Mouse (Mus musculus): ENCODE measurements around the gene Rbbp6. TPM values are rescaled to one million over a fixed set of nuclear protein-coding genes. Genes with fewer than 3 reads are reported as not detected.

The Rbbp6 gene
- polyA plus RNA-seq, 1 experiment from 2014 or later: 24.9 TPM

DNA sequence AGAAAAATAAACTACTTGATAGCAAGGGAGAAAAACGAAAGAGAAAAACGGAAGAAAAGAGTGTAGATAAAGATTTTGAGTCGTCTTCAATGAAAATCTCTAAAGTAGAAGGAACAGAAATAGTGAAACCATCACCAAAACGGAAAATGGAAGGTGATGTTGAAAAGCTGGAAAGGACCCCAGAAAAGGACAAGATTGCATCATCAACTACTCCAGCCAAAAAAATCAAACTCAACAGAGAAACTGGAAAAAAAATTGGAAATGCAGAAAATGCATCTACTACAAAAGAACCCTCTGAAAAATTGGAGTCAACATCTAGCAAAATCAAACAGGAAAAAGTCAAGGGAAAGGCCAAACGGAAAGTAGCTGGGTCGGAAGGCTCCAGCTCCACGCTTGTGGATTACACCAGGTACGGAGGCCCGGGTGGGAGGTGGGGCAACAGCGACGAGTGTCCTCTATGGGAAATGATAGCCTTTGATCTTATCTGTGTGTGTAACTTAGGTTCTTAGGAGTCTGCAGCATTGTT is 34.4 kb downstream of the Rbbp6 start:
- Histone ChIP-seq H3K4me1 (no peaks in the 10 kb centered on the region), H3K4me3 (no peak overlapping the region), H3K36me3 (peaks cover 99% of the 10 kb centered on the region), H3K27ac (replicated peaks) (no peak overlapping the region), H3K9me3 (replicated peaks) (no peaks in the 10 kb centered on the region), H3K27me3 (ENCODE audit: low read depth, poor library complexity, severe bottlenecking) (no peaks in the 10 kb centered on the region)
- WGBS: 93% methylated on average over 11 of the region's 11 CpGs
- DNase-seq (ENCODE audit: low spot score): no peak

DNA sequence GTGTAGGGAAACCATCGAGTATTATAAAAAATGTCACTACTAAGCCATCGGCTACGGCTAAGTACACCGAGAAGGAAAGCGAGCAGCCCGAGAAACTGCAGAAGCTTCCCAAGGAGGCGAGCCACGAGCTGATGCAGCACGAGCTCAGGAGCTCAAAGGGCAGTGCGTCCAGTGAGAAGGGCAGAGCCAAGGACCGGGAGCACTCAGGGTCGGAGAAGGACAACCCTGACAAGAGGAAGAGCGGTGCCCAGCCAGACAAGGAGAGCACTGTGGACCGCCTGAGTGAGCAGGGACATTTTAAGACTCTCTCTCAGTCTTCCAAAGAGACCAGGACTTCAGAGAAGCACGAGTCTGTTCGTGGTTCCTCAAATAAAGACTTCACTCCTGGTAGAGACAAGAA is 35.3 kb downstream of the Rbbp6 start:
- no peaks in the 10 kb centered on the region for H3K9me3 ChIP-seq (replicated peaks)
- no peak overlapping the region for H3K27ac ChIP-seq (replicated peaks)
- no peaks in the 10 kb centered on the region for H3K4me1 ChIP-seq
- WGBS: 97% methylated on average over 16 of the region's 16 CpGs
- no peak overlapping the region for H3K4me3 ChIP-seq
- no peaks in the 10 kb centered on the region for H3K27me3 ChIP-seq (ENCODE audit: low read depth, poor library complexity, severe bottlenecking)
- peaks cover 93% of the 10 kb centered on the region for H3K36me3 ChIP-seq
- DNase-seq (ENCODE audit: low spot score): no peak

DNA sequence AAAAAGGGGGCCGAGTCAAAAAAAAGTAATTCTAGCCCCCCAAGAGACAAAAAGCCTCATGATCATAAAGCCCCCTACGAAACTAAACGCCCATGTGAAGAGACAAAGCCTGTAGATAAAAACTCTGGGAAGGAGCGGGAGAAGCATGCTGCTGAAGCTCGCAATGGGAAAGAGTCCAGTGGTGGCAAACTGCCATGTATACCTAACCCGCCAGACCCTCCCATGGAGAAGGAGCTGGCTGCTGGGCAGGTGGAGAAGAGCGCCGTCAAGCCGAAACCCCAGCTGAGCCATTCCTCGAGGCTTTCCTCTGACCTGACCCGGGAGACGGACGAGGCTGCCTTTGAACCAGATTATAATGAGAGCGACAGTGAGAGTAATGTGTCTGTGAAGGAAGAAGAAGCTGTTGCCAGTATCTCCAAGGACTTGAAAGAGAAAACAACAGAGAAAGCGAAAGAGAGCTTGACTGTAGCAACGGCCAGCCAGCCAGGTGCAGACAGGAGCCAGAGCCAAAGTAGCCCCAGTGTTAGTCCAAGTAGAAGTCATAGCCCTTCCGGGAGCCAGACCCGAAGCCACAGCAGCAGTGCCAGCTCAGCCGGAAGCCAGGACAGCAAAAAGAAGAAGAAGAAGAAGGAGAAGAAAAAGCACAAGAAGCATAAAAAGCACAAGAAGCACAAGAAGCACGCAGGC is 36.0 kb downstream of the Rbbp6 start:
- H3K36me3 ChIP-seq: peaks cover 86% of the 10 kb centered on the region
- 93% methylated on average over 20 of the region's 20 CpGs for WGBS
- DNase-seq (ENCODE audit: low spot score): no peak

DNA sequence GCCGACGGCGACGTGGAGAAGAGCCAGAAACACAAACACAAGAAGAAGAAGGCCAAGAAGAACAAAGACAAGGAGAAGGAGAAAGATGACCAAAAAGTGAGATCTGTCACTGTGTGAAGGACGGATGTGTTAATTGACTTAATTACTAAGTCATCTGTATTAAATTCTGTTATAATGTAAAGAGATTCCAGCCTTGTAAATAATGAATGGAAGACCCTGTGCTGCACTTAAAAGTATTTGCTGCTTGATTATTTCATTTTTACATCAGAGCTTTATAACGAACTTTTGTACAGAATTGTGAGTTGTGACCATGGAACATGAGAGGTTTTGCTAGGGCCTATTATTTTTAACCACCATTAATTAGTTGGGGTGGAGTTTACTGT is 36.5 kb downstream of the Rbbp6 start:
- WGBS: 93% methylated on average over 6 of the region's 6 CpGs
- peaks cover 80% of the 10 kb centered on the region for H3K36me3 ChIP-seq
- no peaks in the 10 kb centered on the region for H3K9me3 ChIP-seq (replicated peaks)
- H3K27ac ChIP-seq (replicated peaks): no peak overlapping the region
- no peaks in the 10 kb centered on the region for H3K27me3 ChIP-seq (ENCODE audit: low read depth, poor library complexity, severe bottlenecking)
- H3K4me1 ChIP-seq: no peaks in the 10 kb centered on the region
- no peak overlapping the region for H3K4me3 ChIP-seq
- no peak for DNase-seq (ENCODE audit: low spot score)

More for the DNA sequence above, 36.0 kb downstream of the Rbbp6 start:
- Histone ChIP-seq H3K4me3 (no peak overlapping the region), H3K27me3 (ENCODE audit: low read depth, poor library complexity, severe bottlenecking) (no peaks in the 10 kb centered on the region), H3K27ac (replicated peaks) (no peak overlapping the region), H3K4me1 (no peaks in the 10 kb centered on the region), H3K9me3 (replicated peaks) (no peaks in the 10 kb centered on the region)

DNA sequence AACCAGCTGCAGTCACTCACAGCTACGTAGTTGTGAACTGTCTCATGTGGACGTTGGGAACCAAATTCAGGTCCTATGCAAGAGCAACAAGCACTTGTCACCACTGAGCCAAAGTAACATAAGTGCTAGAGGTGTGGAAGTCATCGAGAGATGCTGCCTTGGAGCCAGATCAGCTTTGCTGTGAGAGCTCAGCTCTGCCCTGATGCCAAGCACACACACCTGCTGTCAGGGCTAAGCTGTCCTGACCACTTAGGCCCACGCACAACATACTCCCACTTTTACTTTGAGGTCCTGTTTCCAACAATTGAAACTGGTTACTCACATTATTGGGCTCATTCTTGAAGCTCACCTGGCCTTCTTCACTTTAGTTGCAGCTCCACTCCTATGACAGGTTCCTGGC is 37.7 kb downstream of the Rbbp6 start:
- Histone ChIP-seq H3K36me3 (peaks cover 68% of the 10 kb centered on the region), H3K4me3 (no peak overlapping the region), H3K9me3 (replicated peaks) (no peaks in the 10 kb centered on the region), H3K4me1 (no peaks in the 10 kb centered on the region), H3K27ac (replicated peaks) (no peak overlapping the region), H3K27me3 (ENCODE audit: low read depth, poor library complexity, severe bottlenecking) (no peaks in the 10 kb centered on the region)
- no peak for DNase-seq (ENCODE audit: low spot score)
- 91% methylated on average over 4 of the region's 4 CpGs for WGBS

DNA sequence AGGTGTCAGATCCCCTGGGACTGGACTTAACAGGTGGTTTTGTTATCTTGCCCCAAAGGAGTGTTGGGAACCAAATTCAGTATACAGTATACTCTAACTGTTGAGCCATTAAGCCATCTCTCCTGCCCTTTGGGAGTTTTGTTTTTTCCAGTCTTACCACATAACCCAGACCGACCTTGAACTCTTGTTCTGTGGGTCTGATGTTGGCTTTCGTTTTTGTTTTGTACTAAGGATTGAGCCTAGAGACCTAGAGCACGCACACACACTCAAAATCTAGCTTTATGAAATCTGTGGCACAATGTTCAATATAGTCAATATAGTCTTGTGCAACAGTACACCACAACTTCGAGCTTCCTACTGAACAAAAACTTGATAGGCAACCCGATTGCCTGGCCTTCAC is 39.0 kb downstream of the Rbbp6 start:
- no peaks in the 10 kb centered on the region for H3K27me3 ChIP-seq (ENCODE audit: low read depth, poor library complexity, severe bottlenecking)
- H3K27ac ChIP-seq (replicated peaks): no peak overlapping the region
- H3K4me1 ChIP-seq: no peaks in the 10 kb centered on the region
- H3K9me3 ChIP-seq (replicated peaks): no peaks in the 10 kb centered on the region
- H3K4me3 ChIP-seq: no peak overlapping the region
- no peak for DNase-seq (ENCODE audit: low spot score)
- H3K36me3 ChIP-seq: peaks cover 56% of the 10 kb centered on the region
- WGBS: 96% methylated on average over 5 of the region's 5 CpGs

DNA sequence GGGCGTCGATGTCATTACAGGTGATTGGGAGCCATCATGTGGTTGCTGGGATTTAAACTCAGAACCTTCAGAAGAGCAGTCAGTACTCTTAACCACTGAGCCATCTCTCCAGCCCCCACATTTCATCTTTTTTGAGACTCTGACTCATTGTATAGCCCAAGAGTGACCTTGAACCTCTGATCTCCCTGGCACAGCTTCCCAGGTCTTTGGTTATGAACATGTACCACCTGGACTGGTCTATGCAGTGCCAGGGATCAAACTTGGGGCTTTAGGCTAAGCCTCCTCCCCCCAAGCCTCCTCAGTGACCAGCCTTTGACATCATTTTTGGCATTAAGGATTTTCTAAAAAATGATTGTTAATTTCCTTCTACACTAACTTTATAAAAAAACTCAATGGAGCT is 40.8 kb downstream of the Rbbp6 start:
- no peak overlapping the region for H3K4me3 ChIP-seq
- no peaks in the 10 kb centered on the region for H3K9me3 ChIP-seq (replicated peaks)
- peaks cover 38% of the 10 kb centered on the region for H3K36me3 ChIP-seq
- no peak for DNase-seq (ENCODE audit: low spot score)
- no peaks in the 10 kb centered on the region for H3K27me3 ChIP-seq (ENCODE audit: low read depth, poor library complexity, severe bottlenecking)
- no peaks in the 10 kb centered on the region for H3K4me1 ChIP-seq
- 73% methylated on average over 2 of the region's 2 CpGs for WGBS
- no peak overlapping the region for H3K27ac ChIP-seq (replicated peaks)

DNA sequence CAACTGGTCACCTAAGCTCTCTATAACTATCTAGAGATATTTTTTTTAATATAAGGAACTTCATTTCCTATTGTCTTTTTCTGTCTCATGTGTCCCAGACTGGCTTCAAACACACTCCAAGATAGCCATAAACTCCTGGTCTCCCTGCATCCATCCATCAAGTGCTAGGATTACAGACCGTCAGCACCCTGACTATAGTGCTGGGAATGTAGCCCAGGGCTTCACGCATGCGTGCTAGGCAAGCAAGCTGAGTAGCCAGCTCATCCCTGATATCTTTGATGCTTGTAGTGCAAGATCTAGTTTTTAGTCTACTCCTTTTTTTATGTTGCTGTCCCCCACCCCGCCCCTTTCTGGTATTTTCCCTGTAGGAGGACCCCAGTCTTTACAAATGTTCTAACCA is 42.3 kb downstream of the Rbbp6 start:
- H3K9me3 ChIP-seq (replicated peaks): no peaks in the 10 kb centered on the region
- H3K4me3 ChIP-seq: no peak overlapping the region
- H3K27me3 ChIP-seq (ENCODE audit: low read depth, poor library complexity, severe bottlenecking): no peaks in the 10 kb centered on the region
- H3K4me1 ChIP-seq: no peaks in the 10 kb centered on the region
- no peak for DNase-seq (ENCODE audit: low spot score)
- H3K27ac ChIP-seq (replicated peaks): no peak overlapping the region
- WGBS: 86% methylated on average over 4 of the region's 4 CpGs
- peaks cover 23% of the 10 kb centered on the region for H3K36me3 ChIP-seq

DNA sequence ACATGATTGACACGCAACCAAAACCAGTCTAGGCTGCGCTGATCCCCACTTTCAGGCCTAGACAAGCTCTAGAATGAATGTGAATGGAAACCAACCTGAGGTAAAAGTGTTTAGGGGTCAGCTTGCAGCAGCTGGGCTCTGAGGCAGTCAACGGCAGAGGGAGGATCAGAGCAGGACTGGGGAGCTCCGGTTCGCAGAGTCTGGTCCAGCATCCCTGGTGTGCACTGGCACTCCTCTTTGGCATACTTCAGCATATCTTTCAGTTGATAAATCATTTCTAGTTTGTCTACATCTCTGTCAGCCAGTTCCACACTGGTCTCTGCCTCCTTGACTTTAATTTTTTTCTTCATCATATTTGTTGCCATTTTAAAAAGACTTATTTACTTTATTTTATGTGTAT is 48.0 kb downstream of the Rbbp6 start:
- 91% methylated on average over 5 of the region's 5 CpGs for WGBS
- no peak for DNase-seq (ENCODE audit: low spot score)
- Histone ChIP-seq H3K27ac (replicated peaks) (no peak overlapping the region), H3K4me1 (no peaks in the 10 kb centered on the region), H3K27me3 (ENCODE audit: low read depth, poor library complexity, severe bottlenecking) (no peaks in the 10 kb centered on the region), H3K4me3 (no peak overlapping the region), H3K9me3 (replicated peaks) (0 out of 2 replicates have a peak, but pooled peaks cover 5% of the 10 kb centered on the region), H3K36me3 (no peaks in the 10 kb centered on the region)

DNA sequence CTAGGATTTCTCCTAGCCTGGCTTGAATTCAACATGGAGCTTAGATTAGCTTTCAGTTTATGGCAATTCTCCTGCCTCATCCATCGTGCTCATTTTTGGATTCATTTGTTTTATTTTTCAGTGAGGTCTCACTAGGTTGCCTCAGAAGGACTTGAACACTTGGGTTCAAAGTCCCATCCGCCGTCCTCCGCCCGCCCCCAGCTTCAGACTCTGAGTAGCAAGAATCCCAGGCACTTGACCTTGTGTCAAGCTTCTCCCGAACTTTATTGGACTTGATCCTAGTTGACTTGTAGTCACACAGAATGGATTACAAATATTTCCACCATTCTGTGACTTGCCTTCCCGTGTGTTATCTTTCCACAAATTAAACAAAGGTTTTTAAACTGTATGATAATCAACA is 49.2 kb downstream of the Rbbp6 start:
- no peaks in the 10 kb centered on the region for H3K27me3 ChIP-seq (ENCODE audit: low read depth, poor library complexity, severe bottlenecking)
- 0 out of 2 replicates have a peak, but pooled peaks cover 5% of the 10 kb centered on the region for H3K9me3 ChIP-seq (replicated peaks)
- H3K4me1 ChIP-seq: no peaks in the 10 kb centered on the region
- no peak overlapping the region for H3K4me3 ChIP-seq
- H3K27ac ChIP-seq (replicated peaks): no peak overlapping the region
- no peak for DNase-seq (ENCODE audit: low spot score)
- H3K36me3 ChIP-seq: no peaks in the 10 kb centered on the region
- 92% methylated on average over 7 of the region's 7 CpGs for WGBS

DNA sequence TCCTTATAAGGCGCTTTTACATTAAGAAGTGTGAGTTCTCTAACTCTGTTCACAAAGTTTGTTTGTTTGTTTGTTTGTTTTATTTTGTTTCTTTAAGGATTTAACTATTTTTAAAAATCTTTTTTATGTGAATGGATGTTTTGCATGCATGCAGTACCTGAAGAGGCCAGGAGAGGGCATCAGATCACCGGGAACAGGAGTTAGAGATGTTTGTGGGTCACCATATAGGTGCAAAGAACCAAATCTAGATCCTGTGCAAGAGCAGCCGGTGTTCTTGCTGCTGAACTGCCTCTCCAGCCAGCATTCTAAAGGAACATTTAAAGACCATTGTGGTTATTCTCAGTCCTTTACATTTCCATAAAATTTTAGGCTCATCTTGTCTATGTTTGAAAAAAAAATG is 52.1 kb downstream of the Rbbp6 start:
- H3K4me3 ChIP-seq: no peak overlapping the region
- peaks cover 5% of the 10 kb centered on the region; the same call in 1 of the 2 replicates for H3K9me3 ChIP-seq (replicated peaks)
- no peaks in the 10 kb centered on the region for H3K27me3 ChIP-seq (ENCODE audit: low read depth, poor library complexity, severe bottlenecking)
- 30% methylated on average over 3 of the region's 3 CpGs for WGBS
- H3K27ac ChIP-seq (replicated peaks): no peak overlapping the region
- peak; percentile 43 for DNase-seq (ENCODE audit: low spot score)
- H3K36me3 ChIP-seq: no peaks in the 10 kb centered on the region
- no peaks in the 10 kb centered on the region for H3K4me1 ChIP-seq

DNA sequence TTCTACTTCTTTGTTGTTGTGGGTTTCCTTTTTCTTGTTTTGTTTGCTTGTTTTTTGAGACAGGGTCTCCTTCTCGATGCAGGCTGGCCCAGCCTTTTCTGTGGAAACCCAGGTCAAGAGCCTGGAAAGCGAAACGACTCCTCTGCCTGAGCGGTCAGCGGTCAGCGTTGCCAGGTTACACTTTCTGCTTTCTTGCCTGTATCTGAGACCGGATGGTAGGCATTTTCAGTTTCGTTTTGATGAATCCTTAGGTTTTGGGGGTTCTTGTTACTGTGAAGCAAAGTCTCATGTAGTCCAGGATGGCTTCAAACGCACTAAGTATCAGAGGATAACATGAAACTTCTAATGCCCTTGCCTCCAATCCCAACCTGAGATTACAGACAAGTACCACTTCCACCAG is 59.6 kb downstream of the Rbbp6 start:
- Histone ChIP-seq H3K36me3 (no peaks in the 10 kb centered on the region), H3K27ac (replicated peaks) (no peak overlapping the region), H3K27me3 (ENCODE audit: low read depth, poor library complexity, severe bottlenecking) (peaks cover 5% of the 10 kb centered on the region), H3K9me3 (replicated peaks) (peaks cover 4% of the 10 kb centered on the region; the same call in 1 of the 2 replicates), H3K4me3 (no peak overlapping the region), H3K4me1 (peaks cover 3% of the 10 kb centered on the region)
- no peak for DNase-seq (ENCODE audit: low spot score)
- 69% methylated on average over 9 of the region's 9 CpGs for WGBS

DNA sequence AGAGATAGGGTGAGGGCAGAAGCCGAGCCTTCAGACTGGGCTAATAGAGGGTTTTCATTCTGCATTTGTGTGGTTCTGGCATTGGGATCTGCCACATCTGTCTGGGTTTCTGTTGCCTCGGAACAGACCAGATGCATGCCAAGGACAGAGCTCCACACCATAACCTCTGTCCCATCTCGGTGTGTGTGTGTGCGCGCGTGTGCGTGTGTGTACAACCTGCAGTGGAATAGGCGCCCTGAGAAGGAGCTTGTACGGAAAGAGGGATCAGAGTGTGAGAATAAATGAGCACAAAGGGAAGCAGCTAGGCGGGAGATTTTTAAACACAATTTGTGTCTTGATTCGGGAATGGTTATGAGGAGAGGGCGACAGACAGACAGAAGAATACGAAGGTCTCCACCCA is 64.8 kb downstream of the Rbbp6 start:
- no peaks in the 10 kb centered on the region for H3K36me3 ChIP-seq
- H3K4me1 ChIP-seq: peaks cover 26% of the 10 kb centered on the region
- 0 out of 2 replicates have a peak, but pooled peaks cover 4% of the 10 kb centered on the region for H3K9me3 ChIP-seq (replicated peaks)
- peak overlapping the region; percentile 60 for H3K4me3 ChIP-seq
- peaks cover 11% of the 10 kb centered on the region for H3K27me3 ChIP-seq (ENCODE audit: low read depth, poor library complexity, severe bottlenecking)
- H3K27ac ChIP-seq (replicated peaks): peak overlapping the region; percentile 92
- DNase-seq (ENCODE audit: low spot score): no peak
- 32% methylated on average over 13 of the region's 13 CpGs for WGBS

Data from midbrain, embryonic 10.5 days (tissue).